Mouse (Mus musculus) lung, postnatal 0 days (tissue): ENCODE results near the gene Zmynd8. TPM values are rescaled to one million over a fixed set of nuclear protein-coding genes. Genes with fewer than 3 reads are reported as not detected.

Source experiments
- ATAC-seq: fragments of 200-750 bp; cut with Nextera tagmentation; 2 replicates; pipeline ENCODE4 v1.8.0; 2017; ENCODE audit warnings: moderate library complexity
- DNase-seq: peaks from one replicate; pipeline ENCODE4 v3.0.0-alpha.2; 2016; ENCODE audit warnings: low spot score
- H3K27ac ChIP-seq: fragments of 300-500 bp; sonication (generic); 2 replicates; pipeline ENCODE4 v1.5.1; 2014; ENCODE audit warnings: antibody characterized with exemption, mild to moderate bottlenecking, low read length, mixed read lengths
- H3K27me3 ChIP-seq: fragments of 300-500 bp; sonication (generic); replicated peaks from 2 replicates; pipeline ENCODE4 v1.6.1; 2014; ENCODE audit warnings: low read length, mixed read lengths; ENCODE audit not compliant: insufficient read depth
- H3K36me3 ChIP-seq: fragments of 300-500 bp; sonication (generic); 2 replicates; pipeline ENCODE4 v1.6.1; 2014; ENCODE audit warnings: low read length, mixed read lengths; ENCODE audit not compliant: insufficient read depth
- H3K4me1 ChIP-seq: fragments of 300-500 bp; sonication (generic); 2 replicates; pipeline ENCODE4 v1.6.1; 2014; ENCODE audit warnings: antibody characterized with exemption, low read depth, low read length, mixed read lengths; ENCODE audit not compliant: insufficient read depth
- H3K4me2 ChIP-seq: fragments of 300-500 bp; sonication (generic); replicated peaks from 2 replicates; pipeline ENCODE4 v1.6.1; 2014; ENCODE audit warnings: low read depth, mild to moderate bottlenecking, low read length, moderate library complexity, mixed read lengths
- H3K4me3 ChIP-seq: fragments of 300-500 bp; sonication (generic); 2 replicates; pipeline ENCODE4 v1.5.1; 2014; ENCODE audit warnings: low read depth, low read length
- H3K9ac ChIP-seq: fragments of 300-500 bp; sonication (generic); replicated peaks from 2 replicates; pipeline ENCODE4 v1.6.1; 2014; ENCODE audit warnings: low read depth, mild to moderate bottlenecking
- H3K9me3 ChIP-seq: fragments of 300-500 bp; sonication (generic); 2 replicates; pipeline ENCODE4 v1.6.1; 2016; ENCODE audit warnings: low read length, mixed read lengths
- CTCF ChIP-seq: IDR thresholded peaks from 2 replicates; pipeline ENCODE4 v1.5.1; 2016; ENCODE audit warnings: antibody characterized with exemption, mild to moderate bottlenecking
- EP300 ChIP-seq: IDR thresholded peaks from 2 replicates; pipeline ENCODE4 v1.6.1; 2016; ENCODE audit warnings: antibody characterized with exemption, mild to moderate bottlenecking, control low read depth
- WGBS: fragments of 180-500 bp; shearing (Covaris S2); extraction: QIAGEN DNeasy Blood & Tissue Kit; methylation state at CpG from one replicate; pipeline ENCODE4 v1.1.7; 2014; 5-methylcytosine and 5-hydroxymethylcytosine counted together
- polyA plus RNA-seq: library from polyadenylated mRNA; unstranded; fragments of >200 nt; fragmentation: Nextera tagmentation; extraction: Ambion mirVana; gene quantifications from 2 replicates; pipeline ENCODE4 v1.2.1, GENCODE M21; 2015

Gene Zmynd8
- polyA plus RNA-seq, 1 experiment from 2014 or later, result 32.1 TPM

DNA sequence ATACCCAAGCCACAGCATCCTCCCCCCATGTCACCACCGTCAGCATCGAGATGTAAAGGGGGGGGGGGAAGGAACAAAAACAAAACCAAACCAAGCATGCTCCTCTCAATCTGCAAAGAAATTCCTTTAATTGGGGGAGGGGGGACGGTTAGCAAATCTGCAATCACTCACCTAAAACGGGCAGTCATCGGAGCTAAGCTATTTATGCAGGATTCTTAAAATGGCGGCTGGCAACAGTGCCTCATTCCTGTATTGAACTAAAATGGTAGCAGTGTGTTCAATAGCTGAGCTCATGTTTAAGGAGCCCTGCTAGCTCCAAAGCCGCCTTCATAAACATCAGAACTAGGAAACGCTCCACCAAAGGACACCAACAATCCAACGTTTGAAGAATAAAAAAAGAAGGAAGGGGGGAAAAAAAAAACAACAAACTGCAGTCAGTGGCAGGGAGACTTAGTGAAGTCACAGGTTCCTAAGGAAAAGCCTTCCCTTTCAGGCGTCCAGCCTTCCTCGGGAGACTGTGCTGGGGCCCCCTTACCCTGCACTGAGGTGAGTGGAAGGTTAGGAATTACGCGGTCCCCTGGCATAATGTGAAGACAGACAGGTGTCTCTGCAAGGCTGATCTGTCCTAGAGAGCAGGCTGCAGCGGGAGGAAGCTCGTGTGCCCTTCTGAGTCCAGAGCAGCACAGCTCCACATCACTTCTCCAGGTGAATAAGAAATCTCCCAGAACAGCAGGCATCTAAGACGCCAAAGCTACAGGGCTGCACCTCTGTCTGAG, 19.2 kb downstream of the Zmynd8 start:
- H3K4me3 ChIP-seq, result no peak overlapping the region
- peak overlapping the region; percentile 35; the same call in 1 of the 2 replicates for H3K4me2 ChIP-seq
- H3K27me3 ChIP-seq, result no peaks in the 10 kb centered on the region
- ATAC-seq (no peak), DNase-seq (no peak)
- no peaks in the 10 kb centered on the region for H3K9me3 ChIP-seq
- no peaks in the 10 kb centered on the region for H3K36me3 ChIP-seq
- peaks cover 63% of the 10 kb centered on the region for H3K4me1 ChIP-seq
- WGBS, result 20% methylated on average over 16 of the region's 16 CpGs
- peak overlapping the region; percentile 90 for H3K27ac ChIP-seq
- no peak for TF ChIP-seq CTCF
- TF ChIP-seq EP300, result no peak
- H3K9ac ChIP-seq, result 0 out of 2 replicates have a peak overlapping the region, but pooled peaks have one; percentile 16

DNA sequence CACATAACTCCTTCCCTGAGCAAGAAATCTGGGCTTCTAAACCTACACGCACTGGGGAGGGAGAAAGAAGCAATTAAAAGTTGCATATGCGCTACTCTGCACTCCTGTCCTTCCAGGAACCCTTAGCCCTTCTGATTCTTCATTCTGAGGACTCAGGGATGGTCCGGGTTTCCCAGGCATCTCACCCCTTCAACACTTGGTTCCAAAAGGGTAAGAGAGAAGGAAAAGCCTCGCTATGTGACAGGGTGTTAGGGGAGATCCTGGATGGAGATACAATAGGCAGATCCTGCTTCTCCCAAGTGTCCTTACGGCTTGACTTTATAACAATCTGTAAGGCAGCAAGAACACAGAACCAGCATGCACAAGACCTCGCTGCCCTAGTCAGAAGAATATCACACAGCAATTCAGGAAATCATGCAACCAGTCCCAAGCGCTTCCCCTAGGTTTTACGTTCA, 19.9 kb downstream of the Zmynd8 start:
- DNase-seq, result no peak
- Histone ChIP-seq H3K4me2 (0 out of 2 replicates have a peak overlapping the region, but pooled peaks have one; percentile 19), H3K27me3 (no peaks in the 10 kb centered on the region), H3K4me1 (peaks cover 64% of the 10 kb centered on the region), H3K9ac (no peak overlapping the region), H3K27ac (peak overlapping the region; percentile 90), H3K4me3 (no peak overlapping the region), H3K36me3 (no peaks in the 10 kb centered on the region), H3K9me3 (no peaks in the 10 kb centered on the region)
- WGBS, result 41% methylated on average over 8 of the region's 8 CpGs
- ATAC-seq, result no peak
- TF ChIP-seq CTCF (no peak), EP300 (no peak)

- DNase-seq, result peak; percentile 84
- H3K9me3 ChIP-seq, result no peaks in the 10 kb centered on the region
- H3K4me2 ChIP-seq, result peak overlapping the region; percentile 28; the same call in 1 of the 2 replicates
- 23% methylated on average over 10 of the region's 10 CpGs for WGBS
- no peak overlapping the region for H3K4me3 ChIP-seq
- no peak for TF ChIP-seq CTCF
- peak; percentile 58 for TF ChIP-seq EP300
- H3K36me3 ChIP-seq, result no peaks in the 10 kb centered on the region
- no peak for ATAC-seq
- no peaks in the 10 kb centered on the region for H3K27me3 ChIP-seq
- no peak overlapping the region for H3K9ac ChIP-seq
- peaks cover 58% of the 10 kb centered on the region for H3K4me1 ChIP-seq
- peak overlapping the region; percentile 66 for H3K27ac ChIP-seq
Measured at GRCm38 (mm10) chr2:165878021-165878585, 20.7 kb downstream of the Zmynd8 start.

GRCm38 (mm10) chr2:165877180-165877579, 21.6 kb downstream of the Zmynd8 start:
- Histone ChIP-seq H3K27ac (peak overlapping the region; percentile 66), H3K4me2 (no peak overlapping the region), H3K36me3 (no peaks in the 10 kb centered on the region), H3K27me3 (no peaks in the 10 kb centered on the region), H3K4me3 (no peak overlapping the region), H3K9me3 (no peaks in the 10 kb centered on the region), H3K4me1 (peaks cover 49% of the 10 kb centered on the region), H3K9ac (no peak overlapping the region)
- WGBS, result 68% methylated on average over 4 of the region's 4 CpGs
- DNase-seq (no peak), ATAC-seq (no peak)
- TF ChIP-seq CTCF, result no peak
- TF ChIP-seq EP300, result no peak

GRCm38 (mm10) chr2:165876201-165876918, 22.5 kb downstream of the Zmynd8 start:
- ATAC-seq, result no peak
- WGBS, result 49% methylated on average over 8 of the region's 8 CpGs
- DNase-seq, result peak; percentile 61
- TF ChIP-seq CTCF (no peak), EP300 (no peak)
- H3K4me1 ChIP-seq, result peaks cover 46% of the 10 kb centered on the region
- no peaks in the 10 kb centered on the region for H3K9me3 ChIP-seq
- H3K27me3 ChIP-seq, result no peaks in the 10 kb centered on the region
- no peak overlapping the region for H3K4me2 ChIP-seq
- no peak overlapping the region for H3K9ac ChIP-seq
- peak overlapping the region; percentile 90; the same call in 1 of the 2 replicates for H3K27ac ChIP-seq
- no peaks in the 10 kb centered on the region for H3K36me3 ChIP-seq
- no peak overlapping the region for H3K4me3 ChIP-seq

DNA sequence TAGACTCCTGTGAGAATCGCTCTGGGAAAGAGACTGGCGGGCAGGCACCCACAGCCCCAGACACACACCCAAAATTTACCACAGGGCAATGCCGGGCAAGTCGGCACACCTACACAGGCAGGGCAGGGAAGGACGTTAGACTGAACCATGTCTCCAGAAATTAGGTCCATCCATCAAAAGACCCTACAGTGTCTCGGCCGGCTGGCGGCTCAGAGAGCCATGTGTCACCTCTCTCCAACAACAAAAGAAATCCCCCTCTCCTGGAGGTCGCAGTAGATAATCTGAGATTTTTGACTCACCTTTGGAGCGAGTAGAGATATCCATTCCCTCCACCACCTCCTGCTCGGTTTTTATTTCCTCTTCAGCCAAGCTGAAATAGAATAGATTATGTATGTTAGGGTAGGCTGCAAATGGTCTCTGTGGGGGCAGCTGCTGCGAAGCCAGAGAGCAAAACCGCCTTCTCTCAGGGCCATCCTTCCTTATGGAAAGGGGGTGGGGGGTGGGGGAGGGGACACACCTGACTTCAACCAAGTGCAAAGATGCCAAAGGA, 23.3 kb downstream of the Zmynd8 start:
- Histone ChIP-seq H3K36me3 (no peaks in the 10 kb centered on the region), H3K9me3 (no peaks in the 10 kb centered on the region), H3K4me3 (no peak overlapping the region), H3K4me1 (peaks cover 44% of the 10 kb centered on the region), H3K27ac (peak overlapping the region; percentile 90), H3K27me3 (no peaks in the 10 kb centered on the region), H3K4me2 (no peak overlapping the region), H3K9ac (no peak overlapping the region)
- DNase-seq (no peak), ATAC-seq (no peak)
- WGBS, result 40% methylated on average over 13 of the region's 13 CpGs
- no peak for TF ChIP-seq EP300
